ENCODE assay signal across 8 mouse cellular contexts in the genomic region with DNA sequence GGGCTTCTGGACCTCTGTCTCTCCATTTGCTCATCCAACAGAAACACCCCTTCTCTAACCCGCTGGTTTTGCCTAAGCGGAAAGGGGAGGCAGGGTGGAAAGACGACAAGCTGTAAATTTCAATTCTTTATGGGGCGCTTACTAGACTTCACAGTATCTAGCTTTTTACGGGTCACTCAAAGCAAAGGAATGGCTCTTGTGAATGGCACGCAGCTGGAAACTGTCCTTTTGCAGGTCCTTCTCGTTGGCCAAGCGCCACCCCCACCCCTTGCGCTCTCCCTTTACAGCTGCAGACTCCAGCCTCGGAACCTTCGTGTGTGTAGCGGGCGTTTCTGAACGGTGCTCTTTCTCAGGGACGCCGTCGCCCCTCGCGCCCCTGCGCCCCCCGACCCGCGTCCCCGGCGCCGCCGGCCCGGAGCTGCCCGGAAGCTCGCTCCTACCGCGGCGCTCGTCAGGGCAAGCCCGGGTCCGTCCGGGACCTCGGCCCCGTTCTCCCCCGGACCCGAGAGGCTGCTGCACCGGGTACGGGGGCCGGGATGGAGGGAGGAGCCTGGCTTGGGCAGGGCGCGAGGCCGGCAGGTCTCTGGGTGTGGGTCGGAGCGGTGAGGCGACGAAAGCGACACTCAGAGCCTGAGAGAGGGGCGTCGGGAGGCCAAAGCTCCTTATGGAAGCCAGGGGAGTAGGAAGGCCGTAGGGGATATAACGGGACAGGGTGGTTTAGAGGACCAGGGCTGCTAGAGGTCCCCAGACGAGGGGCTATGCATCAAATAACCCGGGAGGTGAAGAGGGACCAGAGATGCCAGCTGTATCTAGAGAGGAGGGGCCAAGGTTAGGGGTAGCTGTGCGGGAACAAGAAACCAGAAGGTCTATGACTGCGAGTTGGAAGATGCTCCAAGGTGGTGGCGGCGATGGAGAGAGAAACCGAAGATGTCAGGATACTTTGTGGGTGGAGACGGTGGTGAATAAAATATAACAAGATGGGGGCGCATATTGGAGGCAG. TPM values are rescaled to one million over a fixed set of nuclear protein-coding genes. Genes with fewer than 3 reads are reported as not detected.
DNase-seq lines count a peak whose midpoint lies in the region; ATAC-seq and TF ChIP-seq lines count a peak whose summit lies in the region.

Gene Zfp580, plus strand, starts transcription at position 346 of the 1,000 bp plus-strand sequence.

- no peaks in the 10 kb centered on the region for H3K9me3 ChIP-seq in ES-Bruce4 (replicated peaks; ENCODE audit: control insufficient read depth, insufficient read depth, low read length, poor library complexity, severe bottlenecking)
- no peaks in the 10 kb centered on the region for H3K9me3 ChIP-seq in forebrain, postnatal 0 days (ENCODE audit: low read length)
- H3K9me3 ChIP-seq in lung, embryonic 14.5 days (ENCODE audit: low read depth, low read length): no peaks in the 10 kb centered on the region

- peaks cover 3% of the 10 kb centered on the region for H3K4me1 ChIP-seq in ES-Bruce4 (ENCODE audit: control insufficient read depth, insufficient read depth, low read length)
- H3K4me1 ChIP-seq in forebrain, postnatal 0 days (ENCODE audit: insufficient read depth): peaks cover 29% of the 10 kb centered on the region
- peaks cover 18% of the 10 kb centered on the region; the same call in 1 of the 2 replicates for H3K4me1 ChIP-seq in lung, embryonic 14.5 days (ENCODE audit: insufficient read depth)

- DNase-seq in cerebellum, adult 11 months: peak; percentile 82
- DNase-seq in forebrain, postnatal 0 days: peak; percentile 89
- peak; percentile 61 for DNase-seq in heart, postnatal 25 days (ENCODE audit: low spot score)
- DNase-seq in layer of hippocampus, adult 2 months (ENCODE audit: low spot score in 2 of 2): peak; percentile 63 to 77
- peak; percentile 88 for DNase-seq in lung, embryonic 14.5 days
- DNase-seq in thymus, postnatal 10 days (ENCODE audit: low spot score in 2 of 2): peak; percentile 32 to 63

- no peak within 1 kb of the TSS for H3K27ac ChIP-seq in ES-Bruce4 (ENCODE audit: insufficient read depth, low read length)
- peak within 1 kb of the TSS; percentile 92 for H3K27ac ChIP-seq in forebrain, postnatal 0 days (ENCODE audit: low read depth, low read length)
- H3K27ac ChIP-seq in layer of hippocampus, adult 2 months: peak within 1 kb of the TSS; percentile 96
- peak within 1 kb of the TSS; percentile 71 for H3K27ac ChIP-seq in lung, embryonic 14.5 days (ENCODE audit: low read depth)

- TF ChIP-seq POLR2A in ES-Bruce4 (IDR thresholded peaks at IDR 0.05; ENCODE audit: insufficient read depth, low read length): no peak

- peak within 1 kb of the TSS; percentile 79 for H3K9ac ChIP-seq in ES-Bruce4 (ENCODE audit: low read depth, poor library complexity, severe bottlenecking)
- H3K9ac ChIP-seq in forebrain, postnatal 0 days: peak within 1 kb of the TSS; percentile 87
- peak within 1 kb of the TSS; percentile 86 for H3K9ac ChIP-seq in lung, embryonic 14.5 days

- TF ChIP-seq CTCF in ES-Bruce4 (IDR thresholded peaks at IDR 0.05; ENCODE audit: low read depth, low read length): no peak
- TF ChIP-seq CTCF in forebrain, postnatal 0 days (IDR thresholded peaks at IDR 0.05; ENCODE audit: low read depth): no peak
- no peak for TF ChIP-seq CTCF in layer of hippocampus, adult 2 months (conservative IDR thresholded peaks at IDR 0.05)
- no peak for TF ChIP-seq CTCF in lung, embryonic 14.5 days (IDR thresholded peaks at IDR 0.05; ENCODE audit: low read depth)

- peak; percentile 87 for ATAC-seq in forebrain, postnatal 0 days
- peak; percentile 85 for ATAC-seq in lung, embryonic 14.5 days (ENCODE audit: insufficient read depth)
- ATAC-seq in neutrophil, adult 5-6 weeks (ENCODE audit: extremely low read depth, insufficient number of reproducible peaks, low FRiP score, poor library complexity, severe bottlenecking): peak; percentile 20

- H3K36me3 ChIP-seq in ES-Bruce4 (ENCODE audit: control insufficient read depth, insufficient read depth, low read length, poor library complexity, severe bottlenecking): no peaks in the 10 kb centered on the region
- H3K36me3 ChIP-seq in forebrain, postnatal 0 days (ENCODE audit: insufficient read depth): no peaks in the 10 kb centered on the region
- no peaks in the 10 kb centered on the region for H3K36me3 ChIP-seq in lung, embryonic 14.5 days (ENCODE audit: insufficient read depth)

- H3K4me2 ChIP-seq in forebrain, postnatal 0 days (ENCODE audit: low read depth): peak within 1 kb of the TSS; percentile 86
- H3K4me2 ChIP-seq in lung, embryonic 14.5 days: peak within 1 kb of the TSS; percentile 78

- H3K27me3 ChIP-seq in ES-Bruce4 (ENCODE audit: control insufficient read depth, insufficient read depth, low read length, poor library complexity, severe bottlenecking): no peaks in the 10 kb centered on the region
- H3K27me3 ChIP-seq in forebrain, postnatal 0 days (ENCODE audit: insufficient read depth, low read length): peaks cover 8% of the 10 kb centered on the region
- peaks cover 48% of the 10 kb centered on the region for H3K27me3 ChIP-seq in lung, embryonic 14.5 days (ENCODE audit: insufficient read depth, low read length)

- peak within 1 kb of the TSS; percentile 75 for H3K4me3 ChIP-seq in ES-Bruce4 (ENCODE audit: low read depth, low read length)
- H3K4me3 ChIP-seq in forebrain, postnatal 0 days (ENCODE audit: low read depth, low read length): peak within 1 kb of the TSS; percentile 87
- H3K4me3 ChIP-seq in layer of hippocampus, adult 2 months: peak within 1 kb of the TSS; percentile 72
- peak within 1 kb of the TSS; percentile 68 for H3K4me3 ChIP-seq in lung, embryonic 14.5 days (ENCODE audit: low read depth, low read length)

- intact Hi-C loops in heart, postnatal 25 days (cut with DNase I): loop anchor here (2.0 to 5.0 kb wide), 3 partner anchors 39 to 184 kb away; partner anchors contain the start of genes Fiz1, Zfp524 and Zfp579

- TF ChIP-seq EP300 in ES-Bruce4 (IDR thresholded peaks at IDR 0.05; ENCODE audit: insufficient read depth, low read depth, low read length): no peak

- WGBS in forebrain, postnatal 0 days: under 1% methylated on average over 65 of the region's 65 CpGs
- whole genome bisulfite sequencing in lung, embryonic 14.5 days: under 1% methylated on average over 65 of the region's 65 CpGs

RNA-seq across cellular contexts. Expression of gene Zfp580, which starts in this region (rescaled TPM):
- 14.0 and 16.0 TPM in 2 replicates for polyA plus RNA-seq in ES-Bruce4 (2011; ENCODE audit: insufficient read depth, insufficient read length, low read depth, missing spikeins)
- total RNA-seq in forebrain, postnatal 0 days (2014; rRNA removed): 26.2 and 42.1 TPM in 2 replicates
- polyA plus RNA-seq in forebrain, postnatal 0 days (2015; fragmentation: Nextera tagmentation; extraction: Ambion mirVana): 132 and 135 TPM in 2 replicates
- total RNA-seq in heart, postnatal 25 days (2021): 1 to 10 TPM; 5.6 to 5.8 TPM
- total RNA-seq in layer of hippocampus, adult 2 months (2021): 10 to 100 TPM; 34.1 to 35.7 TPM
- 44.5 and 45.1 TPM in 2 replicates for polyA plus RNA-seq in lung, embryonic 14.5 days (2014; fragmentation: Nextera tagmentation; extraction: Ambion mirVana)
- total RNA-seq in neutrophil, adult 5-6 weeks (2017): 0.93 TPM in 1 of 2 replicates, not detected in the other

Comparison
In these comparisons a context has a peak if more than half of its experiments do, and no peak if none do; other contexts are left out.
1. Peak in ATAC-seq in neutrophil, adult 5-6 weeks; RNA of the gene not detected or under 1 TPM.
2. ATAC-seq: peak in every context shown above with its lines; median percentile 87 in forebrain, postnatal 0 days; 85 in lung, embryonic 14.5 days; 20 in neutrophil, adult 5-6 weeks.